Mouse (Mus musculus) erythroid progenitor cell, adult 5-6 weeks (primary cell): ENCODE results near the gene Gm11042. TPM values are rescaled to one million over a fixed set of nuclear protein-coding genes. Genes with fewer than 3 reads are reported as not detected.

Source experiments
- ATAC-seq: replicated peaks from 2 replicates; pipeline ENCODE4 v1.8.0; 2016; ENCODE audit warnings: moderate number of reproducible peaks, mild to moderate bottlenecking, moderate TSS enrichment, inconsistent platforms; ENCODE audit not compliant: poor library complexity, low FRiP score, severe bottlenecking
- total RNA-seq, 2 experiments: library from RNA; stranded (forward) in 1 of 2; stranded (reverse) in 1 of 2; fragments of 150-400 nt in 1 of 2; fragments of 186-747, 209-891 nt in 1 of 2; gene quantifications; 2 replicates each; pipeline versions ENCODE4 v1.2.3 to v1.2.4; 2015 to 2017; ENCODE audit warnings: low replicate concordance in 2 of 2

Gene Gm11042
- total RNA-seq, 2 experiments from 2014 or later, result not detected

GRCm38 (mm10) chr12:74293624-74294023 lies 22.6 kb downstream of the Gm11042 start:
- ATAC-seq, result no peak

- no peak for ATAC-seq
These were observed 25.2 kb downstream of the Gm11042 start for GRCm38 (mm10) chr12:74290983-74291382.

- no peak for ATAC-seq
These were observed 31.5 kb downstream of the Gm11042 start for GRCm38 (mm10) chr12:74284685-74285054.

GRCm38 (mm10) chr12:74284020-74284684 lies 32.0 kb downstream of the Gm11042 start:
- 0 out of 2 replicates have a peak, but pooled peaks have one; percentile 19 for ATAC-seq

- ATAC-seq, result no peak
These were observed 33.3 kb downstream of the Gm11042 start for GRCm38 (mm10) chr12:74282846-74283245.

- ATAC-seq, result no peak
These were observed 34.8 kb downstream of the Gm11042 start for GRCm38 (mm10) chr12:74281403-74281802.

GRCm38 (mm10) chr12:74277265-74277664 lies 38.9 kb downstream of the Gm11042 start:
- ATAC-seq, result no peak

GRCm38 (mm10) chr12:74272545-74272944 lies 43.6 kb downstream of the Gm11042 start:
- no peak for ATAC-seq

- no peak for ATAC-seq
These were observed 47.4 kb downstream of the Gm11042 start for GRCm38 (mm10) chr12:74268644-74269285.

GRCm38 (mm10) chr12:74267049-74267448 lies 49.1 kb downstream of the Gm11042 start:
- no peak for ATAC-seq
